Mouse (Mus musculus) urinary bladder, postnatal 36 days (tissue): ENCODE results near the gene Whrn.

ENCODE experiments used
- DNase-seq, 2 experiments: peaks; one replicate each; pipeline ENCODE4 v3.0.0; 2022; ENCODE audit warnings: low spot score in 2 of 2, mixed read lengths in 1 of 2

Whrn gene

GRCm38 (mm10) chr4:63385253-63385652 lies 110.5 kb downstream of the Whrn start:
- DNase-seq = no peak

DNA sequence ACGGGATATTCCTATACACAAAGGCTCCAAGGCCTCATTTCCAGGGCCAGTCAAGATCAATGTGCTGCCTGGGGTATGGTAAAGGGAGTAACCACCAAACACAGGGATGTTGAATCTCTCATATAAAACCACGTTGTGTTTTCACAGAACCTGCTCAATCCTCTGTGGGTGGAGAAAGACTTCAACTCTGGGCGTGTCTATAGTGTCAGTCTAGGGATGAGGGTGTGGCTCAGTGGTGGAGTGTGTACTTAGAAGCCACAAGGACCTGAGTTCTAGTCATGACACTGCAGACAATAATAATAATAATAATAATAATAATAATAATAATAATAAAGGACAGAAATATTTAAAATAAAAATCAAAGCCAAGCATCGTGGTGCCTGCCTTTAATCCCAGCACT lies 111.5 kb downstream of the Whrn start:
- DNase-seq = no peak

- no peak for DNase-seq
Measured at GRCm38 (mm10) chr4:63383474-63383873, 112.3 kb downstream of the Whrn start.

DNA sequence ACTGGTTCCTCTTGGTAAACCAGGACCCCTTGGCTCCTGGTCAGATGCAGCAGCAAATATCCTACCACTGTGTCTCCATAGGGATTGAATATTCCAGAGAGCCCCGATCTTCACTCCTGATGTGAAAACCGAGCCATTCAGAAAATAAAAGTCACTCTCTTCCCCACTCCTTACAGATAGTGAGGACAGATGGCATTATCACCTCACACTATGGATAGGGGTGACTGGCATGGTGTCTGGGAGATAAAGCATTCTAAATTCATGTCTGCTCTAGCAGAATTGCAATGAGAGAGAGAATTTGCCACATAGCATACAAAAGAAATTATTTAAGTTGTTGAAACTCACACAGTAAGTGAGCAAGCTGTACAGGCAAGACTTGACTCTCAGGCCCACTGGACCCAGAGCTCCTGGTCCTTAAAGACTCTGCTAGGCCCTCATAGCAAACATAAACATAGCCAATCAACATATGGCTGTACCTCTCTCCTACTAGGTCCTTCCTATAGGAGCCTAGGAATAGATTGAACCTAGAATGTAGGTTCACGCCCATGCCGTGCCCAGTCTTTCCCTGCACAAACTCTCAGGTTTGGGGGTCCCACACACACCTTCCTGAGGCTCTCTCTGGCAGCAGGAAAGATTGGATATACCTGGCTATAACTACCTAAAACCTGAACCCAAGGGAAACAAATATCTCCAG lies 113.0 kb downstream of the Whrn start:
- no peak for DNase-seq

- DNase-seq = no peak
Measured at GRCm38 (mm10) chr4:63377483-63377882, 118.3 kb downstream of the Whrn start.

DNA sequence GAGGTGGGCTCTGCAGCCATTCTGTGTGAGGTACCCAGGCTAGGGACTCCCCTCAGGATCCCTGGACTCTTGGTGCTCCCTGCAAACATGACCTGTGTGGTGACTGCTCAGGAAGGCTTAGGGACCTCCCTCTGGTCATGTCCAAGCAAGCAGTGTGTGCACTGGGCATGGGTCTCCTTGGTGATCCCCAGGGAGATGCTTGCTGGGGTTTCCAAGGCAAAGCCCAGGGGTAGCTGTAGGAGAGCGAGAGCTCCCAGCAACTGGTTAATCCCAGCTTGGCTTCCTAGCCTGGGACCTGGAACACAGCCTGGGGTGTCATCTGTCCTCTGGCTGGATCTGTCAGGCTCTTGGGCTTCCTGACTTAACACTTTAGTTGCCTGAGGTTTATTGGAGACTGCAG lies 120.4 kb downstream of the Whrn start:
- no peak for DNase-seq

GRCm38 (mm10) chr4:63374331-63374730 lies 121.5 kb downstream of the Whrn start:
- no peak for DNase-seq

GRCm38 (mm10) chr4:63373404-63373803 lies 122.4 kb downstream of the Whrn start:
- no peak for DNase-seq

DNA sequence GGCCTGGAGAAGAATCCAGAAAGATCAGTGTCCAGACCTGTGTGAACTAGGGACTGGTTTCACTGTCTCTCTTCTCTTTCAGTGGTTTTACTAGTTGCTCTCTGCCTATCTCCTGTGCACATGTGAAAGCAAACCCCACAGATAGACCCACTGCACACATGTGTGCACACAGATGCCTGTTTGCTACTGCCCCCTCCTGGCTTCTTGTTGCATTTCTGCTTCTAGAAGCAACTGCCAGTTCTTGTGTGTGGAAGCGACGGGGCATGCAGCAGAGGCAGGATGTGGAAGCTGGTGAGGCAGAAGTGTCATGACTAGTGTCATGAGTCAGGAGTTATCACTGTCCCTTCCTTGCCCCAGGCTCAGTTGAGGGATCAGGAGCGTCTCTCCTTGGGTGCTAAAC lies 123.9 kb downstream of the Whrn start:
- no peak for DNase-seq

GRCm38 (mm10) chr4:63370897-63371296 lies 124.9 kb downstream of the Whrn start:
- no peak for DNase-seq

GRCm38 (mm10) chr4:63368577-63368976 lies 127.2 kb downstream of the Whrn start:
- DNase-seq = peak; percentile 82 to 85
